Mouse (Mus musculus): ENCODE measurements around the gene Palld.

The Palld gene

GRCm38 (mm10) chr8:61527037-61527436, 375.5 kb downstream of the Palld start:
- in situ Hi-C loops (cut with MboI; ENCODE audit: low sequenced_read_pairs), result loop anchor here (25.0 kb wide), 1 partner anchor 1015 kb away; the partner anchor contains the start of genes Aadat and Gm10283

GRCm38 (mm10) chr8:61522132-61522531, 380.4 kb downstream of the Palld start:
- in situ Hi-C loops (cut with MboI; ENCODE audit: low sequenced_read_pairs), result loop anchor here (25.0 kb wide), 2 partner anchors 460 to 910 kb away; no protein-coding TSS in a partner anchor

GRCm38 (mm10) chr8:61517502-61518185, 384.8 kb downstream of the Palld start:
- in situ Hi-C loops (cut with MboI; ENCODE audit: low sequenced_read_pairs), result loop anchor here (25.0 kb wide), 2 partner anchors 455 to 905 kb away; no protein-coding TSS in a partner anchor

GRCm38 (mm10) chr8:61516745-61517501, 385.6 kb downstream of the Palld start:
- in situ Hi-C loops (cut with MboI; ENCODE audit: low sequenced_read_pairs), result loop anchor here (25.0 kb wide), 2 partner anchors 455 to 905 kb away; no protein-coding TSS in a partner anchor

GRCm38 (mm10) chr8:61515931-61516744, 386.4 kb downstream of the Palld start:
- in situ Hi-C loops (cut with MboI; ENCODE audit: low sequenced_read_pairs), result loop anchor here (25.0 kb wide), 2 partner anchors 454 to 904 kb away; no protein-coding TSS in a partner anchor

- in situ Hi-C loops (cut with MboI; ENCODE audit: low sequenced_read_pairs), result loop anchor here (25.0 kb wide), 2 partner anchors 453 to 903 kb away; no protein-coding TSS in a partner anchor
Measured at GRCm38 (mm10) chr8:61515110-61515930, 387.2 kb downstream of the Palld start.

DNA sequence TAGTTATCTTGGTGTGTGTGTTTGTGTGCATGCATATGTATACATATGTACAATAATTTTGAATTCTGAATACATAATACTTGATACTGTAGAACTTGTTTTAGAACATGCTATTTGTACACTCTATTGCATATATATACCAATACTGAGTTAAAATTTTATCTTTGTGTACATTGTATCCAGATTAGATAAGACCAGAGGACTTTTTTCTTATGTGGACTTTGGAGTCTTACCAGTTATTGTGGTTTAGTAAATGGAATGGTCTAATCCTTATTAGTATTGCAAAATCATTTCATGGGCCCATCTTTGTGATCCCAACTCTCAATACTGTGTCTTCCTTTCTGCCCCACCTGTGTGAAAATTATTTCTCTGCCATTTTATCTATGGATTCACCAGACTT, 400.2 kb downstream of the Palld start:
- in situ Hi-C loops (cut with MboI; ENCODE audit: low sequenced_read_pairs), result loop anchor here (25.0 kb wide), 2 partner anchors 440 to 890 kb away; no protein-coding TSS in a partner anchor

GRCm38 (mm10) chr8:61500914-61501313, 401.6 kb downstream of the Palld start:
- in situ Hi-C loops (cut with MboI; ENCODE audit: low sequenced_read_pairs), result loop anchor here (25.0 kb wide), 2 partner anchors 439 to 889 kb away; no protein-coding TSS in a partner anchor

DNA sequence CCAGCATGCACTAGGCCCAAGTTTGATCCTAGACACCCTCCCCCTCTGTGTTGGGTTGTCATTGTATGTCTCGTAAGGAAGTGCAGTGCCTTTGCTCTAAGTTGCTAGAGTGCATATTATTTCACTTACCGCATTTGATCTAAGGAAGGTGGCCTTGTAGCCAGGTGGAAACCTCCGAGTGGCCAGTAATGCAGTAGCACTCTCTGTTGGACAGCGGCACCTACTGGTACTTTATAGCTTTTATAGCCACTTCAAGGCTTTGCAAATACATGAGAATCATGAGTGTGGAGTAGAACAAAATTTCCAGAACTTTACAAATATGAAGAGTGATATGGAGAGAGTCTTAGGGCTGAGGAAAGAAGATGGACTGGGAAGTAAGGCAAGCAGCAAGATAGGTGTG, 403.5 kb downstream of the Palld start:
- in situ Hi-C loops (cut with MboI; ENCODE audit: low sequenced_read_pairs), result loop anchor here (25.0 kb wide), 1 partner anchor 262 kb away; no protein-coding TSS in a partner anchor

GRCm38 (mm10) chr8:61497110-61497509, 405.4 kb downstream of the Palld start:
- in situ Hi-C loops (cut with MboI; ENCODE audit: low sequenced_read_pairs), result loop anchor here (25.0 kb wide), 1 partner anchor 260 kb away; no protein-coding TSS in a partner anchor

DNA sequence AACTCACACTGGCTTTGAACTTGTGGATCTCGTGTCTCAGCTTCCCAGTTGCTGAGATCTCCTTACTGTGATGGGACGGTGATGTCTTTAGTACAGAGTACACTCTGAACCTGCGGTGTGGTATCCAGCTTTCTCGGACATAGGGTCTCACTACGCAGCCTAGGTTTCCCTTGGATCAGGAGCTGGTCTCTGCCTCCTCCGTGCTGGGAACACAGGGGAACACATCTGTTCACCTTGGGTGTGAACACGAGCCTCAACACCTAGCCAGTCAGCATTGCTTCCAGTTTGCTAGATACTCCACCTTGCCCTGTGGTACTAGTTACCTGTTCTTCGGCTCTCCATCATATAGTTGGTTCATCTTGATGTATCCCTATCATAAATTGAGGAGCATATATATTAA, 413.9 kb downstream of the Palld start:
- in situ Hi-C loops (cut with MboI; ENCODE audit: low sequenced_read_pairs), result loop anchor here (25.0 kb wide), 1 partner anchor 251 kb away; no protein-coding TSS in a partner anchor

DNA sequence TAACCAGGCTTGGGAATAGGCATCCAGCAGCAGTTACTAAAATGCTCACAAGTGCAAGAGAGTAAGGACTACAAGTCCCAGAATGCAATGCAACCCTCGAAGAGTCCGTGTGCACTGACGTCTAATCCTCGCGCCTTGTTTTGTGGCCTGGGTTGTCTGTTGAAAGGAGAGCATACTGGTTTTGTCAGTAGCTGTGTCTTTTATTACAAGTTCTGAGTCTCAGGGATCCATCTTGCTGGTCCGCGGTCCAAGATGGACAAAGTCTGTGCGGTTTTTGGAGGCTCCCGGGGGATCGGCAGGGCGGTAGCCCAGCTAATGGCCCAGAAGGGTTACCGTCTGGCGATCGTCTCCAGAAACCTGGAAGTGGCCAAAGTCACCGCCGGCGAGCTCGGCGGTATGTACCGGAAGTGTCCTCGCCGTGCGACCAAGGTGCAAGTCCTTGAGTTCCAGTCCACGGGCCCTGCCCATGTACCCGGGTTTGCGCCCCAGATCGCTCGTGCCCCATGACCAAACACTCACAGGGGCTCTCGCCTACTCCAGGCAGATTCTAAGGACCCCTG, 414.8 kb downstream of the Palld start, which contains the start of gene Cbr4:
Gene Cbr4 (plus strand): TSS at position 138 of the 560 bp plus-strand sequence.
- in situ Hi-C loops (cut with MboI; ENCODE audit: low sequenced_read_pairs), result loop anchor here (25.0 kb wide), 1 partner anchor 250 kb away; no protein-coding TSS in a partner anchor

DNA sequence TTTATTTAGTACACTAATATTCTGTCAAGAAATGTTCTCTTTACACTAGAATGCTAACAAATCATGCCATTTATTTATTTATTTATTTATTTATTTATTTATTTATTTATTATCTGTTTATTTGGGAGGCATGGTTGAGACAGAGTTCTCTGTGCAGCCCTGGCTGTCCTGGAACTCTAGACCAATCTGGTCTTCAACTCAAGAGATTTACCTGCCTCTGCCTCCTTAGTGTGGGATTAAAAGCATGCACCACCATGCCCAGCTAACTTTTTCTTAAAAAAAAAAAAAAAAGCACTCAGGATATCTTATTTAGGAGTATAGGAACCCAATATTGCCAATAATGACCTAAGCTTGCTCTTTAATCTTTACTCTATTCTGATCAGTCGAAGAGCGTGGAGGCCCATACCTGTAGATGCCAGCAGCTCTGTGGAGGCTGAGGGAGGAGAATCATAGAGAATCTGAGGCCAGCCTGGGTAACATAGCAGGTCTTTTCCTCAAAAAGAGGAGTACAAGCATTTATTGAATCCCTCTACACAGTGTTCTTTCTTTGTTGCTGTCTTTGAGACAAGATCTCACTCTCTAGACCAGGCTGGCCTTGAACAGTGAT, 415.5 kb downstream of the Palld start:
- in situ Hi-C loops (cut with MboI; ENCODE audit: low sequenced_read_pairs), result loop anchor here (25.0 kb wide), 1 partner anchor 250 kb away; no protein-coding TSS in a partner anchor

- in situ Hi-C loops (cut with MboI; ENCODE audit: low sequenced_read_pairs), result loop anchor here (25.0 kb wide), 1 partner anchor 243 kb away; no protein-coding TSS in a partner anchor
Measured at GRCm38 (mm10) chr8:61480260-61480967, 422.1 kb downstream of the Palld start.

DNA sequence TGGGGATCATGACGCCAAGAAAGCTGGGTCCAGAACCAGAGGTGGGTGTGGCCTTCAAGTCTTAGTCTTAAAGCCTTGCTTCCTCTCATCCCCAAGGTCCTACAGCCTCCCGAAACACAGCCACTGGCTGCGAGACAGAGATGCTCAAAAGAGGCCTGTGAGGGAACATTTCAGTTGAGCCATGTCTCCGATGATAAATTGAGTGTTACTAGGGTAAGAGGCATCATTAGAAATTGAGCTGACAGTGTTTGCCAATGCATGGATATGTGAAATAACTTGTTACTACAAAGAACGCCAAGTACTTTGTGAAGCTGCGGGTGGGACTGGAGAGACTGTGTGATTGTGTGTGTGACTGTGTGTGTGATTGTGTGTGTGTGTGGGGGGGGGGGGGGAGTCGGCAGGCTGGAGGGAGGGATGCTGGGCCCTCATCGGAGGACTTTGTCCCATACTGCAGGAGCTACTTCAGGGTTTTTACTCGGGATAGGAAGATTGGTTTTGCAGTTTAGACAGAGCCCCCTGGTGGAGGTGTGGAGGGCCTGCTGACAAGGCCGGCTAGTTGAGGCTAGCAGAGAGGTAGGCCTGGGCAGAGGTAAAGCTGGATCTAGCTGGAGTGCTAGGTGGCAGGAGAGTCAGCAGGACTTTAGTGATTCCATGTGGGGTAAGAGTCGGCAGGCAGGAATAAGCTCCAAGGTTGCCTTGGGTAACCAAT, 422.8 kb downstream of the Palld start:
- in situ Hi-C loops (cut with MboI; ENCODE audit: low sequenced_read_pairs), result loop anchor here (25.0 kb wide), 1 partner anchor 242 kb away; no protein-coding TSS in a partner anchor

GRCm38 (mm10) chr8:61478793-61479192, 423.7 kb downstream of the Palld start:
- in situ Hi-C loops (cut with MboI; ENCODE audit: low sequenced_read_pairs), result loop anchor here (25.0 kb wide), 1 partner anchor 241 kb away; no protein-coding TSS in a partner anchor

GRCm38 (mm10) chr8:61478150-61478549, 424.3 kb downstream of the Palld start:
- in situ Hi-C loops (cut with MboI; ENCODE audit: low sequenced_read_pairs), result loop anchor here (25.0 kb wide), 1 partner anchor 241 kb away; no protein-coding TSS in a partner anchor

Data from CH12F3 (cell line).